Mouse (Mus musculus) myocyte (in vitro differentiated cells): ENCODE data around the gene Gm49510.

ENCODE experiments used
- MAX ChIP-seq: IDR thresholded peaks from one replicate; pipeline ENCODE4 v1.6.1; 2011; ENCODE audit warnings: low read depth, mild to moderate bottlenecking, control low read depth
- POLR2A ChIP-seq: IDR thresholded peaks from one replicate; pipeline ENCODE4 v1.6.1; 2011; ENCODE audit warnings: low read depth, mild to moderate bottlenecking, control low read depth, moderate library complexity; ENCODE audit not compliant: insufficient read length

DNA sequence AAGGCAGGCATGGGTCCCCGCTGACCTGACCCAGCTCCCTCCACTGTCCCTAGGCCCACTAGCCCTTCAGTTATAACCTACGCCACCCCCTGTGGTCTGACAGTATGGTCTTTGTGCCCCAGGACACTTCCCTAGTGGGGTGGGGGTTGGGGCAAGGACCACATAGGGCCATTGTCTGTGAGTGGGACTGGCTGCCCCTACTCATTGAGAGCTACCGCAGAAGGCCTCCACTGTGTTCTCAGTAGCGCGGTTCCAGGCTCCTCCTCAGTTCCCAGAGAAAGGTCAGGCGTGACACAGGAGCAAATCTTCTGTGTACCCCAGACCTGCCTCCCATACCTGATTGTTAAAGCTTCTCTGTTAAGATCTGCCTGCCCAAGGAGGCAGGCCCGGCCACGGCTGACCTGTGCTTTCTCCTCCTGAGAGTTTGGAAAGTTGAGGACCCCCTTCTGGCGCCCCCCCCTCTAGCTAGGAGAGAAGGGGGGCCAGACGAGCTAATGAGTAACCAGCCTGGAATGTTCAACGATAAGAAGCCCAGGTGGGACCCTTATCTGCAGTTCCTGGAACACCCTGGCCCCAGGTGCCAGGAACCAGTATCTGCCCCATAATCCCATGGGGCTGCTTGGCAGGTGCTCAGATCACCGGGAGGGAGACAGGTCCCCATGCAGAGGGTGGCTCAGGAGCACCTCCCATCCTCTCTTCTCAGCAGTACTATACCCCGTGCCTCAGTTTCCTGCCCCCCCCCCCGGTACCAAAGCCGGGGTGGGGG is 49.2 kb upstream of the Gm49510 start:
- TF ChIP-seq MAX (no peak), POLR2A (peak; percentile 40)
